Mouse (Mus musculus): ENCODE measurements around the gene Olfr319.
"Not testable (repeated sequence)": the region's sequence is repeated elsewhere in the genome, so short reads cannot be mapped to it uniquely, and the experiment has no call there.

Gene Olfr319
- long read RNA-seq, experiment 1, result 0 reads
- long read RNA-seq, experiment 2, result 0 reads

DNA sequence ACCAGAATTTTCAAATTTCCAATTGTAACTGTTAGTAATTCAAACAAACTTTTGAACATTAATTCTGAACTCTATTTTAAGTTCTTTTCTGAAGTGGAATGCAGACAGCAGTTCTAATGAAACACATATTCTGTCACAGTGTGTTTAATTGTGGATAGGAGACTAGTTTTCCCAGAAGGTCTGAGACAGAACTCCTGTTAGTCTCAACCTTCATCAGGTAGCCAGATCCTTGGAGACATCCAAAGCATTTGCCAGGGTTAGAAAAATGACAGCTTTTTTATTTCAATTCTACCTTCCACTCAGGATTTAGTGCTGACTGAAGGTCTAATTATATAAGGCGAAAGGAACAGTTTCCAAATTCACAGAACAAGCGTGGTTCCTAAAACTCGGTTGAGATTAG is at the start of gene Olfr319:
Olfr319 (plus strand) TSS at position 301 of the 400 bp plus-strand sequence.
- intact Hi-C loops (cut with DNase I), result no loop called here

DNA sequence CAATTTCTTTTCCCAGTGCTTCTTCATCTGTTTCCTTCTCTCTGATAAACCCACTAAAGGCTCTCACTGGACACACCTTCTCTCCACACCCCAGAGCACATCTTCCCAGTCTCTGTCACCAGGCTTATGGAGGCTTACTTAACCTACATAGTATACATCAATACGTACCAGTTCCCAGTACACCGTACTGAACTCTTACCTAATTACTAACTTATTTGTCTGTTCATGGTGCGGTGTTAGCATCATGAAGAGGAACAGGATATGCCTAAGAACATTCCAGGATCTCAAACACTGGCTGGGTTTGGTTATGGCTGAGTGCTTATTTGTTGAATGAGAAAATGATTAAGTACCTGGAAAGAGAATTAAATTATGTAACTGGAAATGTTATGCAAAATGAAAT is 43.8 kb upstream of the Olfr319 start:
- intact Hi-C loops (cut with DNase I), result no loop called here

DNA sequence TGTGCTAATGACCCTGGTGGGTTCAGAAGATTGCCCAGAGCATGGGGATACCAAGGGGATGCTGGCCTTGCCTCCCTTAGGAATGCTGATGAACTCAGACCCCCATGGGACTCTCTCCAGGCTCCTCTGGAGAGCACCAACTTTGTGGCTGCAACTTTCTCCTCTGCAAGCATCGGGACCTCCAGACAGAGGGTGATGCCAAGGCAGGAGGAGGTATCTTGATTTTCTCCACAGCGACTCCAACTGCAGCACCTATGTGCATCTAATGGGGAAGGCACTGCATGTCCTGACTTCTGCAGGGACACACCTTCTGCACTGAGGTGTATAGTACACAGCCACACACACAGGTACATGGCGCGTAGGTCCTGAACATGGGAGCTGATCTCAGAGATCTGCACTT is 40.4 kb upstream of the Olfr319 start, which contains the start of gene Olfr322:
Olfr322 (plus strand) TSS at position 187 of the 400 bp plus-strand sequence.
- intact Hi-C loops (cut with DNase I), result no loop called here

DNA sequence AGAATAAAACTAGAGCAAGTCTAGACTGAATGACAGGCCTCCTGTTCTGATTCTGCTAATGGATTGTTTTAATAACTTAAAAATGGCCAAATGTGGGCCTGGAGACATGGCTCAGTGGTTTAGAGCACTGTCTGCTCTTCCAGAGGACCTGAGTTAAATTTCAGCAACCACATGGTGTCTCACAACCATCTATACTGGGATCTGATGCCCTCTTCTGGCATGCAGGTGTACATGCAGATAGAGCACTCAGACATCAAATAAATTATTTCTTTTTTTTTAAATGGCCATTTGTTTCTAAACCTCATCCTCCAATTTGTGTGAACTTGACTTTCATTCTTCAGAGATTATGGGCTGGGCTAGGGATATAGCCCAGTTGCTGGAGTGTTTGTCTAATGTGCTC is 29.7 kb upstream of the Olfr319 start:
- intact Hi-C loops (cut with DNase I), result no loop called here

DNA sequence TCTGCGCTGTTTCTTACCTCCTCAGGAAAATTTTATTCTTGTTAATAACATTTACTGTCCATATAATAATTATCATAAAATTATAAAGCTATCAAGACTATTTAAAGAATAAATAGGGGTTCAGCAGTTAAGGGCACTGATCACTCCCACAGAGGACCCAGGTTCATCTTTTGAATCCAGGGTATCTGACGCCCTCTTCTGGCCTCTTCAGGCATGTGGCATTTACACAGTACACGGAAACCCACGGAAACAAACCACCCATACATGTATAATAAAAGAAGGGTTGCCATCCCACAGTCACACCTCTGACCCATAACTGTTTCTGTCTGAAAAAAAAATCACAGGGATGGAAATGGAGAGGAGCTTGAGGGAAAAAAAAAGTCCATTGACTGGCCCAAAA is 27.1 kb upstream of the Olfr319 start:
- intact Hi-C loops (cut with DNase I), result no loop called here

DNA sequence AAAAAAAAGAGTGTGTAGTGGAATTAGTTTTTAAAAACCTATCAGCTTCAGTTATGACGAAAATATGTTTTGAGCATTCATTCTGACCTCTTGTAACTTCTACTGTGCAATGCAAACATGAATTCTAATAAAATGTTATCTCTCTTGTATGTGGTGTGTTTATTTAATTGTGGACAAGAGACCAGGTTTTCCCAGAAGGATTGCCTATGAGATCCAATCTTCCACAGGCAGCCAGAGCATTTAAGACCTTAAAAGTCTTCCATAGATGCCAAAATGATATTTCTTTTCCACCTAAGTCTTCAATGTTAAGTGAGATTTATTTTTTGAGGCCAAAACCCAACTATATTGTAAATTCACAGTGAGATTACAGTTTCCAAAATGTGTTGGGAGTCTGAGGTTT is 18.2 kb upstream of the Olfr319 start, which contains the start of gene Olfr320:
Olfr320 (plus strand) TSS at position 301 of the 400 bp plus-strand sequence.
- intact Hi-C loops (cut with DNase I), result no loop called here

DNA sequence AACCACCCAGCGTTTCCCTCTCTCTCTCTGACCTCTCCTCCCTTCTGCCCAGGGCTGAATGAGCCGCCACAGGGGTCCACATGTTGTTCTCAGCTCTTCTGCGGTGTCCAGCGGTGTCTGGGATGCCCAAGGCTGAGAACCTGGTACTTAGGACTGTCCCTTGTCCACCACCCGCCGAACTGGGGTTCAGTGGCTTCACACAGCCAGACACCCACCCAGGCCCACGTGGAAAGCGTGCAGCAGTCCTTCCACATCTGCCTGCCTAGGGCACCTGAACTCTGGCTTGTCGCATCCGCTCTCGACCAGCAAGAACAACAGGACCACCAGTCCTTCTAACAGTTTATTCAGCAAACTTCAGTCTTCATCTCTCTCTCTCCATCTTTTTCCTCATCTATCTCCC is 10.1 kb downstream of the Olfr319 start:
- intact Hi-C loops (cut with DNase I), result no loop called here

DNA sequence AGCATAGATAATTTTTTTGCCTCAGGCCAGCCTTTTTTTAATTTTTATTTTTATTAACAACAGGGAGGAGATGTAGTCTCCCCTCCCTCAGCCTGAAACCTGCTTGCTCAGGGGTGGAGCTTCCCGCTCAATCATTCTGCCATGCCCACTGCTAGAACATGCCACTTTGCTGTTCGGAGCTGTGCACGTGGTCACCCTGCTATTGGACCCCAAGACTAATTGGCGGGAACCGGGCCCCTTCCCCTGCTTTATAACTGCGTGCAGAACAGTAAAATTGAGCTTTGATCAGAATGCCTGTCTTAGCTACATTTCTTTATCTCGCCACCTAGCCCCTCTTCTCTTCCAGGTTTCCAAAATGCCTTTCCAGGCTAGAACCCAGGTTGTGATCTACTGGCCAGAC is 18.8 kb downstream of the Olfr319 start:
- intact Hi-C loops (cut with DNase I), result not testable (repeated sequence)

DNA sequence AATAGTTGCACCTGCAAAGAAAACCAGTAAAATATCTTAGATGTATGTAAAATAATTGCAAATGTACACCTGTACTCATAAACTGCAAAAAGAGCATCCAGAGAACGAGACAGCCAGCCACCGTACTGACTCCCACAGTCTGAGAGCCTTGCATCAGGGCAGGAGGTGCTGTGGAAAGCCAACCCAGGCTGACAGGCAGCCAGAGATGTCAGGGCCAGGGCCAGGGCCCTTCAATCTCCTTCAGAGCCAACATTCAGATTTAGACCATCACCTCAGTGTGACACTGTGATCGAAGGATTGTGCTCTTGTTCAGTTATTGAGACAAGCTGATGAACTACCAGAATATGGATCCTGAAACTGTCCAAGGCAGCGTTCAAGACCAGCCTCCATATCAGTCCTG is 20.7 kb downstream of the Olfr319 start:
- intact Hi-C loops (cut with DNase I), result no loop called here

DNA sequence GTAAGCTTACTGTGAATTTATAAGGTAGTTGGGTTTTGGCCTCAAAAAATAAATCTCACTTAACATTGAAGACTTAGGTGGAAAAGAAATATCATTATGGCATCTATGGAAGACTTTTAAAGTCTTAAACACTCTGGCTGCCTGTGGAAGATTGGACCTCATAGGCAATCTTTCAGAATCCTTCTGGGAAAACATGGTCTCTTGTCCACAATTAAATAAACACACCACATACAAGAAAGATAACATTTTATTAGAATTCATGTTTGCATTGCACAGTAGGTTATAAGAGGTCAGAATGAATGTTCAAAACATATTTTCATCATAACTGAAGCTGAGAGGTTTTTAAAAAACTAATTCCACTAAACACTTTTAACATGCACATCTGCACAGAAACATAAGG is 25.0 kb downstream of the Olfr319 start, which contains the start of gene Olfr318:
Olfr318 (minus strand) TSS at position 101 of the 400 bp plus-strand sequence.
- intact Hi-C loops (cut with DNase I), result no loop called here

DNA sequence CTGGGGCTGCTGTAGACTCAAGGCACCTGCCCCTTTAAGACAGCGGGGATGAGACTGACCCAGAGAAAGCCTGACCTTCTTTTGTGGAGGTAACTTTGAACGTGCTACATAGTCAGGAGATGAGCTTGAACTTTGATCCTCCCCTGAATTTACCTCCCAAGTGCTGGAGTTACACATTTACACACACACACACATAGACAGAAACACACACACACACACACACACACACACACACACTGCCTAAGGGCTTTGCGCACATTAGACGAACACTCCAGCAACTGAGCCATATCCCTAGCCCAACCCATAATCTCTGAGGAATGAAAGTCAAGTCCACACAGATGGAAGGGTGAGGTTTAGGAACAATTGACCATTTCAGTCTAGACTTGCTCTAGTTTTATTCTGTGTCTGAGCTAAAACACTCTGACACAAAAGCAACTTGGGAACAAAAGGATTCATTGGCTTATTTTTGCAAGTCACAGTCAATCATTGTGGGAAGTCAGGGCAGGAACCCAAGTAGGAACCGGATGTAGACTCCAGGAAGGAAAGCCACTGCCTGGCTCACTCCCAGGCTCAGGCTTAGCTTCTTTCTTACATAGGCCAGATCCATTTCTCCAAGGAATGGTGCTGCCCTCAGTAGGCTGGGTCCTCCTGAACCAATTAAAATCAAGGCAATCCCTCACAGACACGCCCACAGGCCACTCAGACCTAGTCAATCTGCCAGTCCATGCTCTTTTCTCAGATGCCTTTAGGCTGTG is 29.1 kb downstream of the Olfr319 start:
- intact Hi-C loops (cut with DNase I), result not testable (repeated sequence)

DNA sequence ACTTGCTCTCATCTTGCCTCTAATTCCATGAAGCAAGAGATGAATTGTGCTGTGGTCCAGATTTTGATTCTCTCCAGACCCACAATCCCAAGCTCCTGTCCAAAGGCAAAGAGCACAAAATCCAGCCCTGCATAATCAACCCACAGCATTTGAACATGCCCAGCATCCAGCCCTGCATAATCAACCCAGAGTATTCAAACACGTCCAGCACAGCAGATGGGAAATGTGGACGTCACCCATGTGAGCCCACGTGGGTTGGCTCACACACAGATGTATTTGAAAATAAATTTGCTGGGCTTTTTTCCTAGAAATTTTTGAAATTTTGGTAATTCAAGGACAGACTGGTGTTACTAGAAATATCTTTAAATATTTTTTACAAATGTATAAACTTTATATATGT is 34.4 kb downstream of the Olfr319 start:
- intact Hi-C loops (cut with DNase I), result no loop called here

DNA sequence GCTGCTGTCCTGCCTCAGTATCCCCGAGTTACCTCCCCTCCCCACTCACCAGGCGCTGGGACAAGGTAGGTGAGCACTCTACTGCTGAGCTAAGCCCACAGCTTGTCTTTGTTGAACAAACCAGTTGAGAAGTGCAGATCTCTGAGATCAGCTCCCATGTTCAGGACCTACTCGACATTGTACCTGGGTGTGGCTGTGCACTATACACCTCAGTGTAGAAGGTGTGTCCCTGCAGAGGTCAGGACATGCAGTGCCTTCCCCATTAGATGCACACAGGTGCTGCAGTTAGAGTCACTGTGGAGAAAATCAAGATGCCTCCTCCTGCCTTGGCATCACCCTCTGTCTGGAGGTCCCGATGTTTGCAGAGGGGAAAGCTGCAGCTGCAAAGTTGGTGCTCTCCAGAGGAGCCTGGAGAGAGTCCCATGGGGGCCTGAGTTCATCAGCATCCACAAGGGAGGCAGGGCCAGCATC is 39.9 kb downstream of the Olfr319 start, which contains the start of gene Olfr317:
Olfr317 (minus strand) TSS at position 421 of the 471 bp plus-strand sequence.
- intact Hi-C loops (cut with DNase I), result no loop called here

DNA sequence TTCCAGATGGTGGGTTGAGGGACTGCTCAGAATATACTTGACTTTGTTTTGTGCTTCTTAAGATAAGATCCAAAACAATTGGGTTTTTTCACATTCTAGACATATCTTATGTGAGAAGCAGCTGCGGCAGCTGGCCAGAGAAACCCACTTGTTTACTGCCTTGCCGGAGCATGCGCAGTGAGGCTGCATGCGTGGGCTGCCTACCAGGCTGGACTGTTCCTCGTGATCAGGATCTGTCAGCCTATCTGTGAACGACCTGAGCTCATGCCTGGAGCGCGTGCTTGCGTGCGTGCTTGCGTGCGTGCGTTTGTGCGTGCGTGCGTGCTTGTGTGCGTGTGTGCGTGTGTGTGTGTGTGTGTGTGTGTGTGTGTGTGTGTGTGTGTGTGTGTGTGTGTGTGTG is 52.1 kb downstream of the Olfr319 start:
- intact Hi-C loops (cut with DNase I), result not testable (repeated sequence)

DNA sequence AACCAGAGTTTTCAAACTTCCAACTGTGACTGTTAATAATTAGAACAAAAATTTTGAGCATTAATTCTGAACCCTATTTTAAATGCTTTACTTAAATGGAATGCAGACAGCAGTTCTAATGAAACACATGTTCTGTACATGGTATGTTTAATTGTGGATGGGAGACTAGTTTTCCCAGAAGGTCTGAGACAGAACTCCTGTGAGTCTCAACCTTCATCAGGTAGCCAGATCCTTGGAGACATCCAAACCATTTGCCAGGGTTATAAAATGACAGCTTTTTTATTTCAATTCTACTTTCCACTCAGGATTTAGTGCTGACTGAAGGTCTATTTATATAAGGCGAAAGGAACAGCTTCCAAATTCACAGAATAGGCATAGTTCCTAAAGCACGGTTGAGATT is 53.5 kb downstream of the Olfr319 start, which contains the start of gene Olfr316:
Olfr316 (plus strand) TSS at position 301 of the 400 bp plus-strand sequence.
- intact Hi-C loops (cut with DNase I), result no loop called here
